Mouse (Mus musculus): Measurements from ENCODE around the gene Trib2. TPM values are rescaled to one million over a fixed set of nuclear protein-coding genes. Genes with fewer than 3 reads are reported as not detected.
A peak's percentile ranks its signal among the peaks of the same experiment; 100 is the strongest.

Gene Trib2
- polyA plus RNA-seq, 1 experiment: 2.5 TPM

GRCm38 (mm10) chr12:15814249-15815081 lies 2.3 kb downstream of the Trib2 start:
- 5% methylated on average over 32 of the region's 32 CpGs for WGBS
- Histone ChIP-seq H3K36me3 (ENCODE audit: control insufficient read depth, insufficient read depth, low read length) (no peaks in the 10 kb centered on the region), H3K4me3 (ENCODE audit: low read depth, low read length) (peak overlapping the region; percentile 78), H3K27ac (ENCODE audit: insufficient read depth, low read depth, low read length) (peak overlapping the region; percentile 10), H3K4me1 (ENCODE audit: control insufficient read depth, insufficient read depth, insufficient read length, low read length) (no peaks in the 10 kb centered on the region), H3K27me3 (ENCODE audit: control insufficient read depth, insufficient read depth, low read length) (no peaks in the 10 kb centered on the region)
- TF ChIP-seq POLR2A (IDR thresholded peaks at IDR 0.05; ENCODE audit: low read depth, low read length): no peak
- TF ChIP-seq CTCF (IDR thresholded peaks at IDR 0.05; ENCODE audit: extremely low read depth, insufficient read length, insufficient replicate concordance, low read depth, low read length): no peak

- H3K4me1 ChIP-seq (ENCODE audit: control insufficient read depth, insufficient read depth, insufficient read length, low read length): no peaks in the 10 kb centered on the region
- no peak overlapping the region for H3K4me3 ChIP-seq (ENCODE audit: low read depth, low read length)
- no peaks in the 10 kb centered on the region for H3K36me3 ChIP-seq (ENCODE audit: control insufficient read depth, insufficient read depth, low read length)
- no peak overlapping the region for H3K27ac ChIP-seq (ENCODE audit: insufficient read depth, low read depth, low read length)
- no peaks in the 10 kb centered on the region for H3K27me3 ChIP-seq (ENCODE audit: control insufficient read depth, insufficient read depth, low read length)
- WGBS: 27% methylated on average over 5 of the region's 5 CpGs
- TF ChIP-seq CTCF (IDR thresholded peaks at IDR 0.05; ENCODE audit: extremely low read depth, insufficient read length, insufficient replicate concordance, low read depth, low read length) (no peak), POLR2A (IDR thresholded peaks at IDR 0.05; ENCODE audit: low read depth, low read length) (no peak)
Observed at GRCm38 (mm10) chr12:15813819-15814165, 2.9 kb downstream of the Trib2 start.

- TF ChIP-seq CTCF (IDR thresholded peaks at IDR 0.05; ENCODE audit: extremely low read depth, insufficient read length, insufficient replicate concordance, low read depth, low read length) (no peak), POLR2A (IDR thresholded peaks at IDR 0.05; ENCODE audit: low read depth, low read length) (no peak)
Observed at GRCm38 (mm10) chr12:15813133-15813818, 3.4 kb downstream of the Trib2 start.

GRCm38 (mm10) chr12:15812139-15812962 lies 4.4 kb downstream of the Trib2 start:
- peak overlapping the region; percentile 32 for H3K27ac ChIP-seq (ENCODE audit: insufficient read depth, low read depth, low read length)
- H3K27me3 ChIP-seq (ENCODE audit: control insufficient read depth, insufficient read depth, low read length): no peaks in the 10 kb centered on the region
- no peaks in the 10 kb centered on the region for H3K4me1 ChIP-seq (ENCODE audit: control insufficient read depth, insufficient read depth, insufficient read length, low read length)
- no peak overlapping the region for H3K4me3 ChIP-seq (ENCODE audit: low read depth, low read length)
- H3K36me3 ChIP-seq (ENCODE audit: control insufficient read depth, insufficient read depth, low read length): no peaks in the 10 kb centered on the region
- WGBS: 56% methylated on average over 6 of the region's 6 CpGs
- no peak for TF ChIP-seq POLR2A (IDR thresholded peaks at IDR 0.05; ENCODE audit: low read depth, low read length)
- TF ChIP-seq CTCF (IDR thresholded peaks at IDR 0.05; ENCODE audit: extremely low read depth, insufficient read length, insufficient replicate concordance, low read depth, low read length): no peak

More at GRCm38 (mm10) chr12:15813133-15813818, 3.4 kb downstream of the Trib2 start:
- no peaks in the 10 kb centered on the region for H3K36me3 ChIP-seq (ENCODE audit: control insufficient read depth, insufficient read depth, low read length)
- H3K4me1 ChIP-seq (ENCODE audit: control insufficient read depth, insufficient read depth, insufficient read length, low read length): no peaks in the 10 kb centered on the region
- H3K4me3 ChIP-seq (ENCODE audit: low read depth, low read length): no peak overlapping the region
- WGBS: 49% methylated on average over 12 of the region's 12 CpGs
- no peaks in the 10 kb centered on the region for H3K27me3 ChIP-seq (ENCODE audit: control insufficient read depth, insufficient read depth, low read length)
- H3K27ac ChIP-seq (ENCODE audit: insufficient read depth, low read depth, low read length): no peak overlapping the region

- Histone ChIP-seq H3K4me1 (ENCODE audit: control insufficient read depth, insufficient read depth, insufficient read length, low read length) (no peaks in the 10 kb centered on the region), H3K27me3 (ENCODE audit: control insufficient read depth, insufficient read depth, low read length) (no peaks in the 10 kb centered on the region), H3K27ac (ENCODE audit: insufficient read depth, low read depth, low read length) (peak overlapping the region; percentile 32; the same call in 1 of the 2 replicates), H3K4me3 (ENCODE audit: low read depth, low read length) (no peak overlapping the region), H3K36me3 (ENCODE audit: control insufficient read depth, insufficient read depth, low read length) (no peaks in the 10 kb centered on the region)
- TF ChIP-seq CTCF (IDR thresholded peaks at IDR 0.05; ENCODE audit: extremely low read depth, insufficient read length, insufficient replicate concordance, low read depth, low read length): no peak
- WGBS: 42% methylated on average over 4 of the region's 4 CpGs
Observed at GRCm38 (mm10) chr12:15811682-15812081, 5.0 kb downstream of the Trib2 start.

GRCm38 (mm10) chr12:15810926-15811325 lies 5.8 kb downstream of the Trib2 start:
- Histone ChIP-seq H3K27me3 (ENCODE audit: control insufficient read depth, insufficient read depth, low read length) (no peaks in the 10 kb centered on the region), H3K4me3 (ENCODE audit: low read depth, low read length) (no peak overlapping the region), H3K36me3 (ENCODE audit: control insufficient read depth, insufficient read depth, low read length) (no peaks in the 10 kb centered on the region), H3K27ac (ENCODE audit: insufficient read depth, low read depth, low read length) (no peak overlapping the region), H3K4me1 (ENCODE audit: control insufficient read depth, insufficient read depth, insufficient read length, low read length) (no peaks in the 10 kb centered on the region)
- 69% methylated on average over 7 of the region's 7 CpGs for WGBS
- no peak for TF ChIP-seq POLR2A (IDR thresholded peaks at IDR 0.05; ENCODE audit: low read depth, low read length)
- no peak for TF ChIP-seq CTCF (IDR thresholded peaks at IDR 0.05; ENCODE audit: extremely low read depth, insufficient read length, insufficient replicate concordance, low read depth, low read length)

All from small intestine, adult 2 months (tissue).